Mouse (Mus musculus): Measurements from ENCODE around the gene Gzmf.
A peak's percentile ranks its signal among the peaks of the same experiment; 100 is the strongest.
"Not testable (repeated sequence)": the region's sequence is repeated elsewhere in the genome, so short reads cannot be mapped to it uniquely, and the experiment has no call there.

Gene Gzmf

GRCm38 (mm10) chr14:56211317-56211716 is at the start of gene Gzmf:
Gene Gzmf (minus strand): TSS chr14:56211417.
- DNase-seq (ENCODE audit: low spot score in 2 of 2), result no peak

- no peak for DNase-seq (ENCODE audit: low spot score in 2 of 2)
These were observed 29.2 kb upstream of the Gzmf start for GRCm38 (mm10) chr14:56240409-56240808.

GRCm38 (mm10) chr14:56234556-56234955 is 23.3 kb upstream of the Gzmf start, which contains the start of gene Gzmc:
Gene Gzmc (minus strand): TSS chr14:56234656.
- no peak for DNase-seq (ENCODE audit: low spot score in 2 of 2)

- DNase-seq (ENCODE audit: low spot score in 2 of 2), result no peak
These were observed 5.6 kb downstream of the Gzmf start for GRCm38 (mm10) chr14:56205613-56206012.

GRCm38 (mm10) chr14:56205021-56205420 is 6.2 kb downstream of the Gzmf start:
- DNase-seq (ENCODE audit: low spot score in 2 of 2), result peak in 1 of 2 experiments; percentile 52

- DNase-seq (ENCODE audit: low spot score in 2 of 2), result peak; percentile 41 to 74
These were observed 7.2 kb downstream of the Gzmf start for GRCm38 (mm10) chr14:56203975-56204374.

GRCm38 (mm10) chr14:56186946-56187345 is 24.3 kb downstream of the Gzmf start:
- peak in 1 of 2 experiments; percentile 19 for DNase-seq (ENCODE audit: low spot score in 2 of 2)

GRCm38 (mm10) chr14:56186521-56186920 is 24.7 kb downstream of the Gzmf start:
- no peak for DNase-seq (ENCODE audit: low spot score in 2 of 2)

GRCm38 (mm10) chr14:56177651-56178050 is 33.6 kb downstream of the Gzmf start:
- peak; percentile 10 to 56 for DNase-seq (ENCODE audit: low spot score in 2 of 2)

- DNase-seq (ENCODE audit: low spot score in 2 of 2), result no peak
These were observed 36.7 kb downstream of the Gzmf start, which contains the start of gene Gzmn for GRCm38 (mm10) chr14:56174499-56174898. Gene Gzmn (minus strand): TSS chr14:56174599.

- DNase-seq (ENCODE audit: low spot score in 2 of 2), result no peak
These were observed 37.8 kb downstream of the Gzmf start for GRCm38 (mm10) chr14:56173396-56173795.

GRCm38 (mm10) chr14:56172744-56173143 is 38.5 kb downstream of the Gzmf start:
- DNase-seq (ENCODE audit: low spot score in 2 of 2), result no peak

- DNase-seq (ENCODE audit: low spot score in 2 of 2), result no peak
These were observed 43.2 kb downstream of the Gzmf start for GRCm38 (mm10) chr14:56168009-56168408.

- DNase-seq (ENCODE audit: low spot score in 2 of 2), result no peak
These were observed 49.1 kb downstream of the Gzmf start for GRCm38 (mm10) chr14:56162109-56162508.

GRCm38 (mm10) chr14:56159479-56159878 is 51.7 kb downstream of the Gzmf start, which contains the start of gene Gzmg:
Gene Gzmg (minus strand): TSS chr14:56159579.
- DNase-seq (ENCODE audit: low spot score in 2 of 2), result not testable (repeated sequence)

GRCm38 (mm10) chr14:56155340-56155739 is 55.9 kb downstream of the Gzmf start:
- no peak for DNase-seq (ENCODE audit: low spot score in 2 of 2)
